Mouse (Mus musculus): ENCODE results near the gene Flot1. TPM values are rescaled to one million over a fixed set of nuclear protein-coding genes. Genes with fewer than 3 reads are reported as not detected.
"Not testable (repeated sequence)": the region's sequence is repeated elsewhere in the genome, so short reads cannot be mapped to it uniquely, and the experiment has no call there.

Flot1 gene
- polyA plus RNA-seq, 1 experiment from 2014 or later: 80.2 TPM

DNA sequence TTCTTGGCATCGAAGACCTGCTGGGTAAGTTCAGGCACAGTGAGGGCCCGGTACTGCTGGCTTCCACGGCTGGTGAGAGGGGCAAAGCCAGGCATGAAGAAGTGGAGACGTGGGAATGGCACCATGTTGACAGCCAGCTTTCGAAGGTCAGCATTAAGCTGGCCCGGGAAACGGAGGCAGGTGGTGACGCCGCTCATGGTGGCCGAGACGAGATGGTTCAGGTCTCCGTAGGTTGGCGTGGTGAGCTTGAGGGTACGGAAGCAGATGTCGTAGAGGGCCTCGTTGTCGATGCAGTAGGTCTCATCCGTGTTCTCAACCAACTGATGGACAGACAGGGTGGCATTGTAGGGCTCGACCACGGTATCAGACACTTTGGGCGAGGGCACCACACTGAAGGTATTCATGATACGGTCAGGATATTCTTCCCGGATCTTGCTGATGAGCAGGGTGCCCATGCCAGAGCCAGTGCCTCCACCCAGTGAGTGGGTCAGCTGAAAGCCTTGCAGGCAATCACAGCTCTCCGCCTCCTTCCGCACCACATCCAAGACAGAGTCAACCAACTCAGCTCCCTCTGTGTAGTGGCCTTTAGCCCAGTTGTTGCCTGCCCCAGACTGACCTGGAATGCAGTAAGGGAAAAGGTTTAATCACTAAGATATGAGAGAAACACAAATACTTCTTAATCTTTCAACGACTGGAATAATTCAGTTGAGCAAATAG, 12.6 kb downstream of the Flot1 start:
- WGBS: 80% methylated on average over 26 of the region's 26 CpGs
- H3K36me3 ChIP-seq: peaks cover 62% of the 10 kb centered on the region
- peak overlapping the region; percentile 81 for H3K4me3 ChIP-seq
- no peak overlapping the region for H3K27ac ChIP-seq (ENCODE audit: poor library complexity, severe bottlenecking)
- no peak for ATAC-seq (ENCODE audit: insufficient number of reproducible peaks, low FRiP score)
- no peaks in the 10 kb centered on the region for H3K27me3 ChIP-seq (replicated peaks)
- peak overlapping the region; percentile 93 for H3K9ac ChIP-seq
- peaks cover 41% of the 10 kb centered on the region for H3K4me1 ChIP-seq (replicated peaks)
- peak overlapping the region; percentile 91 for H3K4me2 ChIP-seq
- no peaks in the 10 kb centered on the region for H3K9me3 ChIP-seq (replicated peaks)

DNA sequence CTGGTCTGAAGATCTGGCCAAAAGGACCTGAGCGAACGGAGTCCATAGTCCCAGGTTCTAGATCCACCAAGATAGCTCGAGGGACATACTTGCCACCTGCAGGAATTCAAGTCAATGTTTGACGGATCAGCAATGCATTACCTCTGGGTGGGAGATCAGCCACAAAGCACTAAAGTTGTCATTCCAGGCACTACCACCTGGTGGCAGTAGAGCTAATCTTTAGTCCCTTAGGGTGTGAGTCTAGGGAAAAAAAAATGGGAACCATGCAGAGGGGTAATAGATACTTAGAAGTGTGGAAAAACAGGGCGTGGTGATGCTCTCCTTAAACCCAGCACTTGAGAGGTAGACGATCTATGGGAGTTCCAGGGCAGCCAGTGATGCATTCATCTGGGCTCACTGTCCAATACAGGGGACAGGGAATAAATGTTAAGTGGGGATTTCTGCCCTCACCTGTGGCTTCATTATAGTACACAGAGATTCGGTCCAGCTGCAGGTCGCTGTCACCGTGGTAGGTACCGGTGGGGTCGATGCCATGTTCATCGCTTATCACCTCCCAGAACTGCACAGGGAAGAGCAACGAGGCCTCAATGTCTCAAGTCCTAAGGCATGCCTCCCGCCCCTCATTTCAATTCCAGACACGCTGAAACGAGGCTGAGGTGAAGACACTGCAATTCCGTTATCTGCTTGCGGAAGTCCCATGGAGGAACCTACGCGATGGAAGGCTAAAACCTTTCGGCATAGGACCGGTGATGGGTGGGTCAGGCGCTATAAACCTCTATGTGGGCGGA, 13.3 kb downstream of the Flot1 start:
- no peaks in the 10 kb centered on the region for H3K27me3 ChIP-seq (replicated peaks)
- no peak for ATAC-seq (ENCODE audit: insufficient number of reproducible peaks, low FRiP score)
- peak overlapping the region; percentile 97 for H3K27ac ChIP-seq (ENCODE audit: poor library complexity, severe bottlenecking)
- H3K4me2 ChIP-seq: peak overlapping the region; percentile 91
- peaks cover 41% of the 10 kb centered on the region for H3K4me1 ChIP-seq (replicated peaks)
- H3K4me3 ChIP-seq: peak overlapping the region; percentile 81
- H3K9ac ChIP-seq: peak overlapping the region; percentile 93
- WGBS: 8% methylated on average over 24 of the region's 24 CpGs
- H3K9me3 ChIP-seq (replicated peaks): no peaks in the 10 kb centered on the region
- peaks cover 54% of the 10 kb centered on the region for H3K36me3 ChIP-seq

DNA sequence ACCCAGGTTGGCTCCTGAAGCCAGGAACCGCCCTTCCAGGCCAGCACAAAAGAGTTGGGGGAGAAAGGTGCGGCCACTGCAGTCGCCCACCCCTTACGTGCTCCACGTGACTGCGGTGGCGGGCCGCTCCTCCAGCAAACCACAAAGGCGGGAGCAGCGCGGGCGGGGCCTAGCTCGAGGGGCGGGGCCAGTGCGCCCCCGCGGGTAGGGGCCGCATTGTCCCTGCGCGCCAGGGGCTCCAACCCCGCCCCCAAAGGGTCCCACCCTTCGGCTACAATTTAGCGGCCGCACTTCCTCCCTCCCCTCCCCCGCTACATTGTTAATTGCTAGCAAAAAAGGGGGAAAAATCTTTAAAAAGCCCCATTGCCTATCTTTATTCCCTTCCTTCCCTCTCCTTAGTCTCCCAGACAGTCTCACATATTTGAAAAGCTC, 14.0 kb downstream of the Flot1 start:
- H3K4me1 ChIP-seq (replicated peaks): peaks cover 42% of the 10 kb centered on the region
- peak overlapping the region; percentile 97 for H3K27ac ChIP-seq (ENCODE audit: poor library complexity, severe bottlenecking)
- H3K4me2 ChIP-seq: peak overlapping the region; percentile 91
- no peaks in the 10 kb centered on the region for H3K9me3 ChIP-seq (replicated peaks)
- H3K27me3 ChIP-seq (replicated peaks): no peaks in the 10 kb centered on the region
- peak overlapping the region; percentile 81 for H3K4me3 ChIP-seq
- WGBS: 1% methylated on average over 25 of the region's 25 CpGs
- ATAC-seq (ENCODE audit: insufficient number of reproducible peaks, low FRiP score): peak; percentile 73
- H3K36me3 ChIP-seq: peaks cover 47% of the 10 kb centered on the region
- H3K9ac ChIP-seq: peak overlapping the region; percentile 93

DNA sequence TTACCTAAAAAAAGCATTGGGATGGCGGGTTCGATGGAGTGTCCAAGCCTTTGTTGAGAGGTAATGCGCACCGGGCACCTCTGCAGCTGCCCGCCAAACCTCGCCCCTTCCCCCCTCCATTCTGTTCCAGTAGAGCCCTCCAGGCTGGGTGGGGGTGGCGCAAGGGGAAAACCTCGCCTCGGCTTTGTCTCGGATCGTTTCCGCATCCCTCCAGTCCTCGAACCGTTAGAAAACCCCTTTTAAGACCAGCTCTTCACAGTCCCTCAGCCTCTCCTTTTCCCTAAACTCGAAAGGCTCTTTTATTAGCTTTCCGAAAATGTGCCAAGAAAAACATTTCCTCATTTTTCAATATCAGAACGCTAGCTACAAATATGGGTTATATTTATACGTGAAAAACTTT, 14.5 kb downstream of the Flot1 start:
- Histone ChIP-seq H3K4me1 (replicated peaks) (peaks cover 45% of the 10 kb centered on the region), H3K9me3 (replicated peaks) (no peaks in the 10 kb centered on the region)
- WGBS: 0% methylated on average over 18 of the region's 18 CpGs

DNA sequence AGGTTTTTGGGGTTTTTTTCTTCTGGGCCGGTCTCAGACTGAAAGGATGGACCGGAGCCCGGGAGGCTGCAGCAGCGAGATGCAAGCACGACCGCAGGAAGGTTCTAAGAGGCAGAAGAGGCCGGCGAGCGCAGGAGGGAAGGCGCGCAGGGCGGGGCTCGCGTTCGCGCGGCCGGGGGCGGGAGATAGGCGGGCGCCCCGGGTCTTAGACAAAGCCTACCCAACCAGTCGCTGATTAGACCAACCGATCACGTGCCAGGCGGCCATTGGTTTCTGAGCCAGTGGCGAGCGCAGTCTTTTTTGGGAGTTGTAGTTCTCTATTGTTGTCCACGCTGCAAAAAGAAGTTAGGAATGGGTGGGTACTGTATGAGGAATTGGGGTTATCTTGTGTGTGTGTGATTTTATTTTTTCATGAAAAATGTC, 15.1 kb downstream of the Flot1 start, which contains the start of gene Tubb5:
Gene Tubb5, minus strand, starts transcription at position 185 of the 423 bp plus-strand sequence.
- Histone ChIP-seq H3K36me3 (peaks cover 36% of the 10 kb centered on the region), H3K27ac (ENCODE audit: poor library complexity, severe bottlenecking) (peak within 1 kb of the TSS; percentile 97), H3K9ac (peak within 1 kb of the TSS; percentile 93), H3K4me3 (peak within 1 kb of the TSS; percentile 81), H3K27me3 (replicated peaks) (no peaks in the 10 kb centered on the region), H3K9me3 (replicated peaks) (no peaks in the 10 kb centered on the region), H3K4me2 (peak within 1 kb of the TSS; percentile 91), H3K4me1 (replicated peaks) (peaks cover 47% of the 10 kb centered on the region)
- under 1% methylated on average over 29 of the region's 29 CpGs for WGBS
- ATAC-seq (ENCODE audit: insufficient number of reproducible peaks, low FRiP score): peak; percentile 86

More for the DNA sequence above, 14.5 kb downstream of the Flot1 start:
- no peak for ATAC-seq (ENCODE audit: insufficient number of reproducible peaks, low FRiP score)
- peak overlapping the region; percentile 93 for H3K9ac ChIP-seq
- H3K27ac ChIP-seq (ENCODE audit: poor library complexity, severe bottlenecking): peak overlapping the region; percentile 97
- H3K36me3 ChIP-seq: peaks cover 43% of the 10 kb centered on the region
- H3K4me3 ChIP-seq: peak overlapping the region; percentile 81
- no peaks in the 10 kb centered on the region for H3K27me3 ChIP-seq (replicated peaks)
- peak overlapping the region; percentile 91 for H3K4me2 ChIP-seq

DNA sequence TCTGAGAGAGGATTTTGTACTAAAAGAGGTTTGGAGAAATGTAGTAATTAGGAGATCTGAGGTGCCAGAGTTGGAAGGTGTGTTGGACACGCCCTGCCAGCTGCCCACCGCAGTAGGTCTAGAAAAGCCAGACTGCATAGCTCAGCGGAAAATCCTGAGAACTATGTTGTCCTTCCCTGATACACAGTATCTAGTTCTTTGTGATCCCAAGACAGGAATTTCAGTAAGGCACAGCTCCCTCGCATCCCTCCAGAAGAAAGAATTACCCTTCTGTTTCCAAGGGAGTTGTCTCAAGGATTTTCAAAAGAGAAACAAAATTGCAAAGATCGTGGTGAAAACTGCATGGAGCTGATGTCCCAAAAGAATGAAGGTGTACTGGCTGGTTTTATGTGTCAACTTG, 15.5 kb downstream of the Flot1 start:
- H3K4me1 ChIP-seq (replicated peaks): peaks cover 44% of the 10 kb centered on the region
- WGBS: 1% methylated on average over 5 of the region's 5 CpGs

DNA sequence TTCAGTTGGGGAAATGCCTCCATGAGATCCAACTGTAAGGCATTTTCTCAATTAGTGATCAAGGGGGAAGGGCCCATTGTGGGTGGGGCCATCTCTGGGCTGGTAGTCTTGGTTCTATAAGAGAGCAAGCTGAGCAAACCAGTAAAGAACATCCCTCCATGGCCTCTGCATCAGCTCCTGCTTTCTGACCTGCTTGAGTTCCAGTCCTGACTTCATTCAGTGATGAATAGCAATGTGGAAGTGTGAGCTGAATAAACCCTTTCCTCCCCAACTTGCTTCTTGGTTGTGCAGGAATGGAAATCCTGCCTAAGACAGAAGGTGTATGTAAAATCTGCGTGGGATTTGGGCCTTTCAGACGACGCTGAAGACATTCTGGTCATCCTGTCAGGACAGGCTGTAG, 16.0 kb downstream of the Flot1 start:
- 68% methylated on average over 3 of the region's 3 CpGs for WGBS
- peak overlapping the region; percentile 81 for H3K4me3 ChIP-seq
- not testable (repeated sequence) for H3K27me3 ChIP-seq (replicated peaks); H3K9me3 ChIP-seq (replicated peaks); ATAC-seq (ENCODE audit: insufficient number of reproducible peaks, low FRiP score)
- H3K27ac ChIP-seq (ENCODE audit: poor library complexity, severe bottlenecking): peak overlapping the region; percentile 97
- peaks cover 40% of the 10 kb centered on the region for H3K4me1 ChIP-seq (replicated peaks)
- peak overlapping the region; percentile 60 for H3K9ac ChIP-seq
- peaks cover 30% of the 10 kb centered on the region for H3K36me3 ChIP-seq
- peak overlapping the region; percentile 91 for H3K4me2 ChIP-seq

More for the DNA sequence above, 15.5 kb downstream of the Flot1 start:
- Histone ChIP-seq H3K36me3 (peaks cover 34% of the 10 kb centered on the region), H3K27ac (ENCODE audit: poor library complexity, severe bottlenecking) (peak overlapping the region; percentile 97), H3K4me2 (peak overlapping the region; percentile 91), H3K4me3 (peak overlapping the region; percentile 81), H3K9me3 (replicated peaks) (no peaks in the 10 kb centered on the region), H3K9ac (peak overlapping the region; percentile 60), H3K27me3 (replicated peaks) (no peaks in the 10 kb centered on the region)
- ATAC-seq (ENCODE audit: insufficient number of reproducible peaks, low FRiP score): no peak

DNA sequence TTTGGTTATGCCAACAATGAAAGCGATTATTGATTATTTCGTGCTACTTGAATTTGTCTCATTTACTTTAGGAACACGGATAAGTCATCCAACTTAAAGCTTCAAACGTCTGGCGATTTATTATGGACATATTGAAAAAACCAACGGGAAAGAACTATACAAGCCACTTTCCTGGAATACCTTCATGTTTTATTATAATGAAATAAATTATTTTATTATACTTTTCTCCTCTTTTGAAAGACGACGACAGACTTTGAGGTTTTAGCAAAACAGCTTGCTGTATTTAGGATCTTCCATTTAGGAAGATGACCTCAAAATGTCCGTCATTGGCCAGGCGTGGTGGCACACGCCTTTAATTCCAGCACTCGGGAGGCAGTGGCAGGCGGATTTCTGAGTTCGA, 17.5 kb downstream of the Flot1 start:
- ATAC-seq (ENCODE audit: insufficient number of reproducible peaks, low FRiP score): no peak
- 51% methylated on average over 14 of the region's 14 CpGs for WGBS

DNA sequence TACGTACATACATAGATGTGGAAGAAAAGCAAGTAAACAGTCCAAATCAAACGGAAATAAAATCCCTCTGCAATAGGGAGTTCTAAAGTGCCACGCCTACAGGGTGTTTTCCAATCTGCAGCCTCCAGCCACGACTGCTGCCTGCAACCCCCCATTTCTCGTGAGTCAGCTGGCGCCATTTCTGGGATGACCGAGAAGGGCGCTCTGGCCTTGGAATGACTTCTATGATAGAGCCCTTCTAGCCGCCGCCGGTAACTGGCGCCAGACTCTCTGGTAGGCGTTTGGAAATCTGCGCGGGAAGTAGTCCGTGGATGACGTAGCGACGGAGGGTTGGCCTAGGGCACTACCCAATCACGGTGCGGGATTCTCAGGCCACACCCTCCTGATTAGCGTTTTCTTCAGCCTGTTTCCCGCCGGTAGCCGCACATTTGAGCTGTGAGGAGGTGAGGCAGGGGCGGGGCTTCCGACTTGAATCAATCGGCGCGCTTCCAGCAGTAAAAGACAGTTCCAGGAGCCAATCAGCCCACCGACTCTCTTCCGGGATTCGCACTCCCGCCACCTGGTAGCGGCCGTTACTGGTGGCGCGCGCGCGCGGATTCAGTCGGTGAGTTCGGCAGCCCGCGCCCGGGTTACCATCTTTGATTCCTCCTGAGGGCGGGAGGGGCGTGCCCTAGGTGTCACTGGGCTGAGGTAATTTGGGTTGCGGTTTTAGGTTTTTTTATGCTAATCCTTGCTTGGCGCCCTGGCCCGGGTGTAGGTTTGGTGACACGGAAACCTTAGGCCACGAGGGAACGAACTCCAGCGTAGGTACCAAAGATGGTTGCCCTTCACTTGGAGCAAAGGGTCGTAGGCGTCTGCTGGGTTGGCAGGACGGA, 18.3 kb downstream of the Flot1 start, which contains the start of gene Mdc1:
Gene Mdc1, plus strand, starts transcription at position 440 of the 875 bp plus-strand sequence.
- H3K4me2 ChIP-seq: peak within 1 kb of the TSS; percentile 78
- no peaks in the 10 kb centered on the region for H3K27me3 ChIP-seq (replicated peaks)
- H3K27ac ChIP-seq (ENCODE audit: poor library complexity, severe bottlenecking): peak within 1 kb of the TSS; percentile 78
- no peaks in the 10 kb centered on the region for H3K9me3 ChIP-seq (replicated peaks)
- H3K9ac ChIP-seq: peak within 1 kb of the TSS; percentile 67
- peak; percentile 90 for ATAC-seq (ENCODE audit: insufficient number of reproducible peaks, low FRiP score)
- peak within 1 kb of the TSS; percentile 54 for H3K4me3 ChIP-seq
- H3K4me1 ChIP-seq (replicated peaks): peaks cover 18% of the 10 kb centered on the region
- WGBS: under 1% methylated on average over 59 of the region's 59 CpGs
- H3K36me3 ChIP-seq: peaks cover 27% of the 10 kb centered on the region

More for the DNA sequence above, 17.5 kb downstream of the Flot1 start:
- peak overlapping the region; percentile 42 for H3K4me3 ChIP-seq
- peaks cover 26% of the 10 kb centered on the region for H3K4me1 ChIP-seq (replicated peaks)
- H3K27me3 ChIP-seq (replicated peaks): no peaks in the 10 kb centered on the region
- H3K36me3 ChIP-seq: peaks cover 27% of the 10 kb centered on the region
- peak overlapping the region; percentile 78 for H3K4me2 ChIP-seq
- H3K27ac ChIP-seq (ENCODE audit: poor library complexity, severe bottlenecking): 0 out of 2 replicates have a peak overlapping the region, but pooled peaks have one; percentile 49
- H3K9ac ChIP-seq: no peak overlapping the region
- no peaks in the 10 kb centered on the region for H3K9me3 ChIP-seq (replicated peaks)

DNA sequence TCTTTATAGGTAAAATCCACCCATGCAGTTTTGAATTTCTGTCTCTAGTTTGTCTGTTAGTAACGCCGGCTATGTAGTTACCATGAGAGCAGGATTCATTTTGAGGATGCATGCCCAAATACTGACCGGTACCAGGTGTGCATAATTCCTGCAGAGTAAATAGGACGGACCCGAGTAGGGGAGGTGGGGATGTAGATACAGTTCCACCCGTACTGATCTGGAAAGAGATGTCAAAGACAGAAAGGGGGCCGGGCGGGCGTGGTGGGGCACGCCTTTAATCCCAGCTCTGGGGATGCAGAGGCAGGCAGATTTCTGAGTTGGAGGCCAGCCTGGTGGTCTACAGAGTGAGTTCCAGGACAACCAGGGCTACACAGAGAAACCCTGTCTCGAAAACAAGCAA, 19.0 kb downstream of the Flot1 start:
- Histone ChIP-seq H3K4me2 (peak overlapping the region; percentile 78), H3K27me3 (replicated peaks) (no peaks in the 10 kb centered on the region), H3K9ac (peak overlapping the region; percentile 67), H3K4me3 (peak overlapping the region; percentile 54), H3K9me3 (replicated peaks) (no peaks in the 10 kb centered on the region), H3K27ac (ENCODE audit: poor library complexity, severe bottlenecking) (peak overlapping the region; percentile 78), H3K4me1 (replicated peaks) (peaks cover 18% of the 10 kb centered on the region), H3K36me3 (peaks cover 30% of the 10 kb centered on the region)
- ATAC-seq (ENCODE audit: insufficient number of reproducible peaks, low FRiP score): no peak
- 17% methylated on average over 11 of the region's 11 CpGs for whole genome bisulfite sequencing
